8 mouse cellular contexts compared by ENCODE assay signal in the genomic region with DNA sequence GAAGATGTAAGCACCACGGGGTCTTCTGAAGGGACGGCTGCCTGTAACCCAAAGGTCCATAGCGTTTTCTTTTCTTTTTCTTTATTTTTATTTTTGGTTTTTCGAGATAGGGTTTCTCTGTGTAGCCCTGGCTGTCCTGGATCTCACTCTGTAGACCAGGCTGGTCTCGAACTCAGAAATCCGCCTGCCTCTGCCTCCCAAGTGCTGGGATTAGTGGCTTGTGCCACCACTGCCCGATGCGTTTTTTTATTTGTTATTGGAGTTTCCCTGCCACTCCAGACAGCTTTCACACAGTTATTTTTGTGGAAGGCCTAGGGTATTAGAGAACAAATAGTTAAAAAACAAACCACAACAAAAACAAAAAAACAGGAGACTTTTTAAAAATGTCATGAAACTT. TPM values are rescaled to one million over a fixed set of nuclear protein-coding genes. Genes with fewer than 3 reads are reported as not detected.
A peak's percentile ranks its signal among the peaks of the same experiment; 100 is the strongest.
ATAC-seq and TF ChIP-seq lines count a peak whose summit lies in the region.
"Not testable (repeated sequence)": the region's sequence is repeated elsewhere in the genome, so short reads cannot be mapped to it uniquely, and the experiment has no call there.

No protein-coding gene starts in this region.

- peak overlapping the region; percentile 40; the same call in 1 of the 2 replicates for H3K9ac ChIP-seq in forebrain, embryonic 12.5 days
- peak overlapping the region; percentile 73 for H3K9ac ChIP-seq in heart, embryonic 14.5 days (ENCODE audit: low read length)
- peak overlapping the region; percentile 18; the same call in 1 of the 2 replicates for H3K9ac ChIP-seq in intestine, embryonic 15.5 days
- peak overlapping the region; percentile 56; the same call in 1 of the 2 replicates for H3K9ac ChIP-seq in limb, embryonic 13.5 days
- peak overlapping the region; percentile 50 for H3K9ac ChIP-seq in lung, embryonic 15.5 days

- peak overlapping the region; percentile 68 for H3K27ac ChIP-seq in brown adipose tissue, adult 24 weeks (replicated peaks; ENCODE audit: low read depth, low read length)
- H3K27ac ChIP-seq in forebrain, embryonic 12.5 days, result peak overlapping the region; percentile 48
- H3K27ac ChIP-seq in heart, embryonic 14.5 days (replicated peaks in 1 of 2; ENCODE audit: control insufficient read depth in 1 of 2, insufficient read depth in 1 of 2, low read depth in 2 of 2, low read length in 2 of 2), result peak overlapping the region; percentile 48 to 81
- peak overlapping the region; percentile 41 for H3K27ac ChIP-seq in intestine, embryonic 15.5 days
- H3K27ac ChIP-seq in limb, embryonic 13.5 days, result peak overlapping the region; percentile 72; the same call in 1 of the 2 replicates
- peak overlapping the region; percentile 80 for H3K27ac ChIP-seq in lung, embryonic 15.5 days
- H3K27ac ChIP-seq in testis, adult 2 months (ENCODE audit: control insufficient read depth, insufficient read depth, low read depth, low read length), result peak overlapping the region; percentile 85

- 31% methylated on average over 8 of the region's 8 CpGs for WGBS in forebrain, embryonic 12.5 days
- WGBS in heart, embryonic 14.5 days, result 18% methylated on average over 8 of the region's 8 CpGs
- 22% methylated on average over 8 of the region's 8 CpGs for WGBS in intestine, embryonic 15.5 days
- WGBS in limb, embryonic 13.5 days, result 24% methylated on average over 8 of the region's 8 CpGs
- 23% methylated on average over 8 of the region's 8 CpGs for WGBS in lung, embryonic 15.5 days

- TF ChIP-seq CTCF in testis, adult 2 months (IDR thresholded peaks at IDR 0.05; ENCODE audit: control insufficient read depth, insufficient read depth, insufficient replicate concordance, low read depth, low read length), result not testable (repeated sequence)

- H3K4me1 ChIP-seq in brown adipose tissue, adult 24 weeks (ENCODE audit: control insufficient read depth, insufficient read depth, insufficient read length, low read length); intestine, embryonic 15.5 days (replicated peaks); testis, adult 2 months (ENCODE audit: control insufficient read depth, insufficient read depth, low read length): not testable (repeated sequence)
- peaks cover 27% of the 10 kb centered on the region for H3K4me1 ChIP-seq in forebrain, embryonic 12.5 days
- H3K4me1 ChIP-seq in heart, embryonic 14.5 days (ENCODE audit: control insufficient read depth in 2 of 2, insufficient read depth in 2 of 2, low read length in 2 of 2), result peaks cover 0 to 20% of the 10 kb centered on the region in 2 experiments
- H3K4me1 ChIP-seq in limb, embryonic 13.5 days, result peaks cover 29% of the 10 kb centered on the region
- H3K4me1 ChIP-seq in lung, embryonic 15.5 days, result peaks cover 17% of the 10 kb centered on the region

- H3ac ChIP-seq in myocyte (ENCODE audit: control insufficient read depth, insufficient read length), result peak overlapping the region; percentile 49

- peaks cover 27% of the 10 kb centered on the region for H3K79me2 ChIP-seq in myocyte (ENCODE audit: control insufficient read depth, insufficient read depth)

- peak overlapping the region; percentile 58 for H3K4me2 ChIP-seq in forebrain, embryonic 12.5 days
- peak overlapping the region; percentile 70 for H3K4me2 ChIP-seq in heart, embryonic 14.5 days (ENCODE audit: low read length)
- H3K4me2 ChIP-seq in intestine, embryonic 15.5 days (replicated peaks), result peak overlapping the region; percentile 84
- peak overlapping the region; percentile 85 for H3K4me2 ChIP-seq in limb, embryonic 13.5 days (replicated peaks)
- H3K4me2 ChIP-seq in lung, embryonic 15.5 days, result peak overlapping the region; percentile 70
- peak overlapping the region; percentile 98 for H3K4me2 ChIP-seq in myocyte (ENCODE audit: low read depth)

- not testable (repeated sequence) for H3K27me3 ChIP-seq in forebrain, embryonic 12.5 days; heart, embryonic 14.5 days (ENCODE audit: control insufficient read depth, insufficient read depth, low read length); intestine, embryonic 15.5 days (replicated peaks); limb, embryonic 13.5 days; lung, embryonic 15.5 days; myocyte (ENCODE audit: control insufficient read depth, insufficient read depth, insufficient read length); testis, adult 2 months (ENCODE audit: control insufficient read depth, insufficient read depth, low read length)

- H3K9me3 ChIP-seq in forebrain, embryonic 12.5 days; heart, embryonic 14.5 days (ENCODE audit: control insufficient read depth, low read length); intestine, embryonic 15.5 days; limb, embryonic 13.5 days; lung, embryonic 15.5 days: not testable (repeated sequence)

- peak overlapping the region; percentile 62 for H3K4me3 ChIP-seq in brown adipose tissue, adult 24 weeks (ENCODE audit: insufficient read depth, low read depth, low read length)
- peak overlapping the region; percentile 86 for H3K4me3 ChIP-seq in forebrain, embryonic 12.5 days (replicated peaks)
- peak overlapping the region; percentile 71 to 92 for H3K4me3 ChIP-seq in heart, embryonic 14.5 days (ENCODE audit: control insufficient read depth in 1 of 2, insufficient read depth in 1 of 2, low read depth in 1 of 2, low read length in 2 of 2)
- H3K4me3 ChIP-seq in intestine, embryonic 15.5 days (replicated peaks), result peak overlapping the region; percentile 76
- H3K4me3 ChIP-seq in limb, embryonic 13.5 days, result peak overlapping the region; percentile 83
- peak overlapping the region; percentile 87 for H3K4me3 ChIP-seq in lung, embryonic 15.5 days
- peak overlapping the region; percentile 53 for H3K4me3 ChIP-seq in myocyte
- H3K4me3 ChIP-seq in testis, adult 2 months (ENCODE audit: control insufficient read depth, low read depth, low read length), result peak overlapping the region; percentile 97

- not testable (repeated sequence) for TF ChIP-seq POLR2A in myocyte (IDR thresholded peaks at IDR 0.05; ENCODE audit: insufficient read length, low read depth); testis, adult 2 months (IDR thresholded peaks at IDR 0.05; ENCODE audit: control insufficient read depth, low read depth, low read length)

- not testable (repeated sequence) for ATAC-seq in forebrain, embryonic 12.5 days (ENCODE audit: low FRiP score); heart, embryonic 14.5 days (ENCODE audit: insufficient number of reproducible peaks, insufficient read depth, low FRiP score, low read depth); intestine, embryonic 15.5 days; limb, embryonic 13.5 days (ENCODE audit: low FRiP score, low read depth); lung, embryonic 15.5 days (ENCODE audit: borderline replicate concordance, extremely low read depth, low FRiP score, low TSS enrichment)

- peaks cover 14% of the 10 kb centered on the region for H3K36me3 ChIP-seq in forebrain, embryonic 12.5 days (replicated peaks)
- H3K36me3 ChIP-seq in heart, embryonic 14.5 days (ENCODE audit: control insufficient read depth, insufficient read depth, low read length), result peaks cover 14% of the 10 kb centered on the region
- H3K36me3 ChIP-seq in intestine, embryonic 15.5 days; lung, embryonic 15.5 days; myocyte (ENCODE audit: control insufficient read depth, insufficient read depth); testis, adult 2 months (ENCODE audit: control insufficient read depth, insufficient read depth, low read length): not testable (repeated sequence)
- H3K36me3 ChIP-seq in limb, embryonic 13.5 days, result peaks cover 17% of the 10 kb centered on the region

RNA-seq across cellular contexts. Expression of a gene that starts 0.5 kb away (rescaled TPM):
- 6.0 and 6.3 TPM in 2 replicates for polyA plus RNA-seq in brown adipose tissue, adult 24 weeks (2012; ENCODE audit: insufficient read depth, insufficient read length, missing spikeins)
- 30.6 and 41.5 TPM in 2 replicates for polyA plus RNA-seq in forebrain, embryonic 12.5 days (2016; fragmentation: Nextera tagmentation; extraction: Ambion mirVana)
- 3.5 and 5.7 TPM in 2 replicates for polyA plus RNA-seq in heart, embryonic 14.5 days (2014; fragmentation: Nextera tagmentation; extraction: Ambion mirVana)
- 18.6 and 19.0 TPM in 2 replicates for polyA plus RNA-seq in intestine, embryonic 15.5 days (2015; fragmentation: Nextera tagmentation; extraction: Ambion mirVana)
- polyA plus RNA-seq in limb, embryonic 13.5 days (2015; fragmentation: Nextera tagmentation; extraction: Ambion mirVana), result 22.5 and 26.1 TPM in 2 replicates
- polyA plus RNA-seq in lung, embryonic 15.5 days (2015; fragmentation: Nextera tagmentation; extraction: Ambion mirVana), result 14.8 and 15.8 TPM in 2 replicates
- polyA plus RNA-seq in myocyte (2012; fragmentation: generic; extraction: Trizol), result 33.4 TPM
- polyA plus RNA-seq in testis, adult 2 months (2012; rRNA removed), result 478 and 581 TPM in 2 replicates

RNA-seq across cellular contexts. Expression of a gene that starts 15.9 kb away (rescaled TPM):
- 520 and 550 TPM in 2 replicates for polyA plus RNA-seq in brown adipose tissue, adult 24 weeks (2012; ENCODE audit: insufficient read depth, insufficient read length, missing spikeins)
- polyA plus RNA-seq in forebrain, embryonic 12.5 days (2016; fragmentation: Nextera tagmentation; extraction: Ambion mirVana), result 1,790 and 1,867 TPM in 2 replicates
- 1,494 and 1,560 TPM in 2 replicates for polyA plus RNA-seq in heart, embryonic 14.5 days (2014; fragmentation: Nextera tagmentation; extraction: Ambion mirVana)
- polyA plus RNA-seq in intestine, embryonic 15.5 days (2015; fragmentation: Nextera tagmentation; extraction: Ambion mirVana), result 1,296 and 1,330 TPM in 2 replicates
- 1,632 and 1,683 TPM in 2 replicates for polyA plus RNA-seq in limb, embryonic 13.5 days (2015; fragmentation: Nextera tagmentation; extraction: Ambion mirVana)
- 1,916 and 1,998 TPM in 2 replicates for polyA plus RNA-seq in lung, embryonic 15.5 days (2015; fragmentation: Nextera tagmentation; extraction: Ambion mirVana)
- polyA plus RNA-seq in myocyte (2012; fragmentation: generic; extraction: Trizol), result 2,204 TPM
- polyA plus RNA-seq in testis, adult 2 months (2012; rRNA removed), result 124 and 148 TPM in 2 replicates

RNA-seq across cellular contexts. Expression of a gene that starts 20.2 kb away (rescaled TPM):
- 0.40 and 0.46 TPM in 2 replicates for polyA plus RNA-seq in brown adipose tissue, adult 24 weeks (2012; ENCODE audit: insufficient read depth, insufficient read length, missing spikeins)
- 0.45 and 0.51 TPM in 2 replicates for polyA plus RNA-seq in forebrain, embryonic 12.5 days (2016; fragmentation: Nextera tagmentation; extraction: Ambion mirVana)
- 0.93 and 1.1 TPM in 2 replicates for polyA plus RNA-seq in heart, embryonic 14.5 days (2014; fragmentation: Nextera tagmentation; extraction: Ambion mirVana)
- polyA plus RNA-seq in intestine, embryonic 15.5 days (2015; fragmentation: Nextera tagmentation; extraction: Ambion mirVana), result 0.96 and 1.1 TPM in 2 replicates
- polyA plus RNA-seq in limb, embryonic 13.5 days (2015; fragmentation: Nextera tagmentation; extraction: Ambion mirVana), result 0.59 and 0.80 TPM in 2 replicates
- 2.3 and 2.8 TPM in 2 replicates for polyA plus RNA-seq in lung, embryonic 15.5 days (2015; fragmentation: Nextera tagmentation; extraction: Ambion mirVana)
- 0.11 TPM for polyA plus RNA-seq in myocyte (2012; fragmentation: generic; extraction: Trizol)
- 9.4 and 10.8 TPM in 2 replicates for polyA plus RNA-seq in testis, adult 2 months (2012; rRNA removed)

RNA-seq across cellular contexts. Expression of a gene that starts 24.2 kb away (rescaled TPM):
- polyA plus RNA-seq in brown adipose tissue, adult 24 weeks (2012; ENCODE audit: insufficient read depth, insufficient read length, missing spikeins), result not detected in 2 replicates
- polyA plus RNA-seq in forebrain, embryonic 12.5 days (2016; fragmentation: Nextera tagmentation; extraction: Ambion mirVana), result 20.1 and 23.3 TPM in 2 replicates
- polyA plus RNA-seq in heart, embryonic 14.5 days (2014; fragmentation: Nextera tagmentation; extraction: Ambion mirVana), result 4.0 and 4.9 TPM in 2 replicates
- 10.8 and 12.5 TPM in 2 replicates for polyA plus RNA-seq in intestine, embryonic 15.5 days (2015; fragmentation: Nextera tagmentation; extraction: Ambion mirVana)
- polyA plus RNA-seq in limb, embryonic 13.5 days (2015; fragmentation: Nextera tagmentation; extraction: Ambion mirVana), result 18.4 and 20.1 TPM in 2 replicates
- polyA plus RNA-seq in lung, embryonic 15.5 days (2015; fragmentation: Nextera tagmentation; extraction: Ambion mirVana), result 9.9 and 11.6 TPM in 2 replicates
- 7.6 TPM for polyA plus RNA-seq in myocyte (2012; fragmentation: generic; extraction: Trizol)
- 4.6 and 4.8 TPM in 2 replicates for polyA plus RNA-seq in testis, adult 2 months (2012; rRNA removed)

RNA-seq across cellular contexts. Expression of a gene that starts 34.9 kb away (rescaled TPM):
- polyA plus RNA-seq in brown adipose tissue, adult 24 weeks (2012; ENCODE audit: insufficient read depth, insufficient read length, missing spikeins), result not detected in 2 replicates
- not detected in 2 replicates for polyA plus RNA-seq in forebrain, embryonic 12.5 days (2016; fragmentation: Nextera tagmentation; extraction: Ambion mirVana)
- polyA plus RNA-seq in heart, embryonic 14.5 days (2014; fragmentation: Nextera tagmentation; extraction: Ambion mirVana), result not detected in 2 replicates
- not detected in 2 replicates for polyA plus RNA-seq in intestine, embryonic 15.5 days (2015; fragmentation: Nextera tagmentation; extraction: Ambion mirVana)
- not detected in 2 replicates for polyA plus RNA-seq in limb, embryonic 13.5 days (2015; fragmentation: Nextera tagmentation; extraction: Ambion mirVana)
- not detected in 2 replicates for polyA plus RNA-seq in lung, embryonic 15.5 days (2015; fragmentation: Nextera tagmentation; extraction: Ambion mirVana)
- 0.84 TPM for polyA plus RNA-seq in myocyte (2012; fragmentation: generic; extraction: Trizol)
- polyA plus RNA-seq in testis, adult 2 months (2012; rRNA removed), result 2.3 and 2.4 TPM in 2 replicates

Comparison
In these comparisons a context has a peak if more than half of its experiments do, and no peak if none do; other contexts are left out.
1. H3K9ac ChIP-seq: peak in every context shown above with its lines; median percentile 73 in heart, embryonic 14.5 days; 56 in limb, embryonic 13.5 days; 50 in lung, embryonic 15.5 days; 40 in forebrain, embryonic 12.5 days; 18 in intestine, embryonic 15.5 days.
2. RNA of a gene that starts 0.5 kb away (polyA plus RNA-seq): 478 to 581 TPM in testis, adult 2 months; 33.4 TPM in myocyte (single experiment), 30.6 to 41.5 TPM in forebrain, embryonic 12.5 days, 22.5 to 26.1 TPM in limb, embryonic 13.5 days, 18.6 to 19.0 TPM in intestine, embryonic 15.5 days, 14.8 to 15.8 TPM in lung, embryonic 15.5 days, 6.0 to 6.3 TPM in brown adipose tissue, adult 24 weeks and 3.5 to 5.7 TPM in heart, embryonic 14.5 days; every median in the first group is over 10 times any median in the second.
3. Peak in every context shown above with its lines, with median percentiles within 50 percentile points of each other: H3K27ac ChIP-seq, H3K4me3 ChIP-seq and H3K4me2 ChIP-seq.